Mouse (Mus musculus): Measurements from ENCODE around the gene Fxyd7. TPM values are rescaled to one million over a fixed set of nuclear protein-coding genes. Genes with fewer than 3 reads are reported as not detected.
A peak's percentile ranks its signal among the peaks of the same experiment; 100 is the strongest.

Fxyd7 gene
- polyA plus RNA-seq, 1 experiment from 2014 or later, result 11.5 TPM

GRCm38 (mm10) chr7:31057071-31057470 lies 5.8 kb upstream of the Fxyd7 start, which contains the start of gene Fxyd1:
TSS of gene Fxyd1 (minus strand) at chr7:31057199.
- WGBS, result 81% methylated on average over 2 of the region's 2 CpGs
- H3K4me2 ChIP-seq (replicated peaks), result no peak within 1 kb of the TSS
- ATAC-seq (ENCODE audit: low FRiP score, low read depth), result no peak
- no peaks in the 10 kb centered on the region for H3K9me3 ChIP-seq
- no peak within 1 kb of the TSS for H3K9ac ChIP-seq (replicated peaks)
- peaks cover 35% of the 10 kb centered on the region for H3K27me3 ChIP-seq
- peaks cover 27% of the 10 kb centered on the region for H3K4me1 ChIP-seq
- no peaks in the 10 kb centered on the region for H3K36me3 ChIP-seq
- H3K27ac ChIP-seq (replicated peaks), result no peak within 1 kb of the TSS
- no peak within 1 kb of the TSS for H3K4me3 ChIP-seq

DNA sequence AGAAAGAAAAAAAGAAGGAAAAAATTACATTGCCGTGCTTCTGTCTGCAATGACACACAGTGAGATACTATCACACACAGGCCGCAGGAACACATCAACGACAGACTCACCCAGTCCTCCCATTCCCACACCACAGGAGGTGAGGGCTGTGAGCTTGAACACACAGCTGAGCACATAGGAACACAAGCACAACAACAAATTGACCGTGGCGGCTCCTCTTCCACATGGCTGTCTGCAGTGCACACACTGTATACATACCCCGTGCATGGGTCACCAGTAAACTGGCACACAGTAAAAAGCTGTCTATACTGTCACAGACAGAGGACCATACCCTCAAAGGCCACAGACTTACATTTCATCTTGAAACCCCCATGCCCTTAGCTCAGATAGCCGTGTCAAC lies 5.2 kb upstream of the Fxyd7 start:
- WGBS, result 83% methylated on average over 7 of the region's 7 CpGs
- H3K27me3 ChIP-seq, result peaks cover 41% of the 10 kb centered on the region
- no peak overlapping the region for H3K9ac ChIP-seq (replicated peaks)
- no peak for ATAC-seq (ENCODE audit: low FRiP score, low read depth)
- H3K36me3 ChIP-seq, result no peaks in the 10 kb centered on the region
- no peak overlapping the region for H3K4me2 ChIP-seq (replicated peaks)
- no peak overlapping the region for H3K27ac ChIP-seq (replicated peaks)
- H3K4me1 ChIP-seq, result peaks cover 34% of the 10 kb centered on the region
- H3K9me3 ChIP-seq, result no peaks in the 10 kb centered on the region
- no peak overlapping the region for H3K4me3 ChIP-seq

GRCm38 (mm10) chr7:31055883-31056282 lies 4.6 kb upstream of the Fxyd7 start:
- 28% methylated on average over 2 of the region's 4 CpGs for WGBS
- no peak for ATAC-seq (ENCODE audit: low FRiP score, low read depth)

GRCm38 (mm10) chr7:31055354-31055824 lies 4.1 kb upstream of the Fxyd7 start:
- H3K4me2 ChIP-seq (replicated peaks), result 0 out of 2 replicates have a peak overlapping the region, but pooled peaks have one; percentile 7

More at GRCm38 (mm10) chr7:31055883-31056282, 4.6 kb upstream of the Fxyd7 start:
- no peak overlapping the region for H3K4me2 ChIP-seq (replicated peaks)
- H3K27ac ChIP-seq (replicated peaks), result no peak overlapping the region
- no peak overlapping the region for H3K4me3 ChIP-seq
- H3K4me1 ChIP-seq, result peaks cover 39% of the 10 kb centered on the region
- H3K36me3 ChIP-seq, result no peaks in the 10 kb centered on the region
- H3K27me3 ChIP-seq, result peaks cover 46% of the 10 kb centered on the region
- no peak overlapping the region for H3K9ac ChIP-seq (replicated peaks)
- H3K9me3 ChIP-seq, result no peaks in the 10 kb centered on the region

GRCm38 (mm10) chr7:31054661-31055320 lies 3.5 kb upstream of the Fxyd7 start:
- no peak overlapping the region for H3K4me3 ChIP-seq
- H3K36me3 ChIP-seq, result no peaks in the 10 kb centered on the region
- ATAC-seq (ENCODE audit: low FRiP score, low read depth), result no peak
- H3K27ac ChIP-seq (replicated peaks), result no peak overlapping the region
- no peaks in the 10 kb centered on the region for H3K9me3 ChIP-seq
- WGBS, result 45% methylated on average over 11 of the region's 11 CpGs
- 0 out of 2 replicates have a peak overlapping the region, but pooled peaks have one; percentile 8 for H3K9ac ChIP-seq (replicated peaks)
- H3K4me1 ChIP-seq, result peaks cover 50% of the 10 kb centered on the region
- peaks cover 57% of the 10 kb centered on the region for H3K27me3 ChIP-seq
- no peak overlapping the region for H3K4me2 ChIP-seq (replicated peaks)

More at GRCm38 (mm10) chr7:31055354-31055824, 4.1 kb upstream of the Fxyd7 start:
- Histone ChIP-seq H3K9ac (replicated peaks) (0 out of 2 replicates have a peak overlapping the region, but pooled peaks have one; percentile 8), H3K4me3 (no peak overlapping the region), H3K4me1 (peaks cover 44% of the 10 kb centered on the region), H3K27ac (replicated peaks) (no peak overlapping the region), H3K27me3 (peaks cover 51% of the 10 kb centered on the region), H3K9me3 (no peaks in the 10 kb centered on the region), H3K36me3 (no peaks in the 10 kb centered on the region)
- no peak for ATAC-seq (ENCODE audit: low FRiP score, low read depth)
- 5% methylated on average over 10 of the region's 10 CpGs for WGBS

GRCm38 (mm10) chr7:31053882-31054447 lies 2.7 kb upstream of the Fxyd7 start:
- no peak overlapping the region for H3K9ac ChIP-seq (replicated peaks)
- H3K27ac ChIP-seq (replicated peaks), result no peak overlapping the region
- no peak overlapping the region for H3K4me3 ChIP-seq
- H3K9me3 ChIP-seq, result no peaks in the 10 kb centered on the region
- H3K4me2 ChIP-seq (replicated peaks), result no peak overlapping the region
- ATAC-seq (ENCODE audit: low FRiP score, low read depth), result no peak
- peaks cover 65% of the 10 kb centered on the region for H3K27me3 ChIP-seq
- 36% methylated on average over 10 of the region's 10 CpGs for WGBS
- no peaks in the 10 kb centered on the region for H3K36me3 ChIP-seq
- peaks cover 58% of the 10 kb centered on the region for H3K4me1 ChIP-seq

- 0 out of 2 replicates have a peak, but pooled peaks have one; percentile 25 for ATAC-seq (ENCODE audit: low FRiP score, low read depth)
- peak overlapping the region; percentile 37; the same call in 1 of the 2 replicates for H3K4me3 ChIP-seq
- H3K27me3 ChIP-seq, result peaks cover 74% of the 10 kb centered on the region
- WGBS, result under 1% methylated on average over 34 of the region's 34 CpGs
- H3K27ac ChIP-seq (replicated peaks), result no peak overlapping the region
- peaks cover 58% of the 10 kb centered on the region for H3K4me1 ChIP-seq
- peak overlapping the region; percentile 37 for H3K4me2 ChIP-seq (replicated peaks)
- no peaks in the 10 kb centered on the region for H3K36me3 ChIP-seq
- no peaks in the 10 kb centered on the region for H3K9me3 ChIP-seq
- peak overlapping the region; percentile 8; the same call in 1 of the 2 replicates for H3K9ac ChIP-seq (replicated peaks)
These were observed 1.6 kb upstream of the Fxyd7 start for GRCm38 (mm10) chr7:31052636-31053434.

DNA sequence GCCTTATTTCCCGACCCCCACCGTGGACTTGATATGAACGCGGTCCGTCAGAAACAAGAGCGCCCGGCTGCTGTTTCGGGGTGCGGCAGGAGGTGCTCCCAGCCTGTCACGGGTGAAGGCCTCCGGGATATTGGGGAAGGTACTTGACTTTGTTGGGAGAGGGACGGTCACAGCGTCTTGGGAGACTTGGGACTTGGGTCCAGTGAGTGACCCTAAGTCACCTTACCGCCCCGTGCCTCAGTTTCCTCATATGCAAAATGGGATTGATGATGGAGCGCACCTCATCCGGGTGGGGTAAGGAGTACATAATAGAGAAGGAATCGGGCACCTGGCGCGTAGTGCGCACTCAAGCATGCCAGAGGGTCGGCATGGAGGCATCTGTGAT lies 976 bp upstream of the Fxyd7 start:
- Histone ChIP-seq H3K4me2 (replicated peaks) (peak overlapping the region; percentile 37), H3K4me1 (peaks cover 58% of the 10 kb centered on the region), H3K9me3 (no peaks in the 10 kb centered on the region), H3K27ac (replicated peaks) (no peak overlapping the region), H3K9ac (replicated peaks) (no peak overlapping the region), H3K27me3 (peaks cover 80% of the 10 kb centered on the region), H3K36me3 (no peaks in the 10 kb centered on the region), H3K4me3 (peak overlapping the region; percentile 37)
- ATAC-seq (ENCODE audit: low FRiP score, low read depth), result no peak
- WGBS, result 2% methylated on average over 22 of the region's 22 CpGs

GRCm38 (mm10) chr7:31050921-31051320 lies 346 bp downstream of the Fxyd7 start:
- peaks cover 81% of the 10 kb centered on the region for H3K27me3 ChIP-seq
- H3K9ac ChIP-seq (replicated peaks), result 0 out of 2 replicates have a peak overlapping the region, but pooled peaks have one; percentile 15
- no peak for ATAC-seq (ENCODE audit: low FRiP score, low read depth)
- H3K9me3 ChIP-seq, result no peaks in the 10 kb centered on the region
- H3K4me3 ChIP-seq, result peak overlapping the region; percentile 37
- WGBS, result 2% methylated on average over 9 of the region's 9 CpGs
- H3K27ac ChIP-seq (replicated peaks), result no peak overlapping the region
- H3K36me3 ChIP-seq, result no peaks in the 10 kb centered on the region
- peaks cover 58% of the 10 kb centered on the region for H3K4me1 ChIP-seq
- H3K4me2 ChIP-seq (replicated peaks), result peak overlapping the region; percentile 55

GRCm38 (mm10) chr7:31050487-31050886 lies 780 bp downstream of the Fxyd7 start:
- peaks cover 55% of the 10 kb centered on the region for H3K4me1 ChIP-seq
- H3K9ac ChIP-seq (replicated peaks), result peak overlapping the region; percentile 35; the same call in 1 of the 2 replicates
- ATAC-seq (ENCODE audit: low FRiP score, low read depth), result no peak

GRCm38 (mm10) chr7:31049846-31050281 lies 1.4 kb downstream of the Fxyd7 start:
- Histone ChIP-seq H3K27me3 (peaks cover 82% of the 10 kb centered on the region), H3K9me3 (no peaks in the 10 kb centered on the region), H3K36me3 (no peaks in the 10 kb centered on the region), H3K9ac (replicated peaks) (peak overlapping the region; percentile 35; the same call in 1 of the 2 replicates), H3K4me2 (replicated peaks) (peak overlapping the region; percentile 55), H3K4me3 (peak overlapping the region; percentile 37), H3K4me1 (peaks cover 49% of the 10 kb centered on the region), H3K27ac (replicated peaks) (no peak overlapping the region)
- 2% methylated on average over 14 of the region's 15 CpGs for WGBS
- peak; percentile 28; the same call in 1 of the 2 replicates for ATAC-seq (ENCODE audit: low FRiP score, low read depth)

More at GRCm38 (mm10) chr7:31050487-31050886, 780 bp downstream of the Fxyd7 start:
- H3K27me3 ChIP-seq, result peaks cover 82% of the 10 kb centered on the region
- H3K4me3 ChIP-seq, result peak overlapping the region; percentile 37
- H3K36me3 ChIP-seq, result no peaks in the 10 kb centered on the region
- peak overlapping the region; percentile 55 for H3K4me2 ChIP-seq (replicated peaks)
- no peaks in the 10 kb centered on the region for H3K9me3 ChIP-seq
- WGBS, result 3% methylated on average over 6 of the region's 6 CpGs
- H3K27ac ChIP-seq (replicated peaks), result no peak overlapping the region
